Mouse (Mus musculus): ENCODE measurements around the gene Vamp5.

- TF ChIP-seq POLR2A (IDR thresholded peaks at IDR 0.05; ENCODE audit: insufficient read depth, low read depth, low read length) (peak; percentile 54; the same call in 1 of the 2 replicates), CTCF (IDR thresholded peaks at IDR 0.05) (peak; percentile 71), EP300 (IDR thresholded peaks at IDR 0.05; ENCODE audit: insufficient read depth, low read depth, low read length) (0 out of 2 replicates have a peak, but pooled peaks have one; percentile 64)
Measured at GRCm38 (mm10) chr6:72355066-72355911, 25.0 kb downstream of the Vamp5 start, which contains the start of gene Tmem150a.

Data from heart, adult 2 months (tissue).